Mouse (Mus musculus): ENCODE measurements around the gene Ccnd1. TPM values are rescaled to one million over a fixed set of nuclear protein-coding genes. Genes with fewer than 3 reads are reported as not detected.

Gene Ccnd1
- polyA plus RNA-seq (2014; fragmentation: Nextera tagmentation; extraction: Ambion mirVana): 185 and 200 TPM in 2 replicates

GRCm38 (mm10) chr7:144939344-144940002 is at the start of gene Ccnd1:
Ccnd1 (minus strand) TSS chr7:144939925.
- peak within 1 kb of the TSS; percentile 66 for H3K4me3 ChIP-seq (ENCODE audit: low read depth, low read length)
- peaks cover 14% of the 10 kb centered on the region for H3K27me3 ChIP-seq (ENCODE audit: control insufficient read depth, insufficient read depth, low read length)
- peaks cover 8% of the 10 kb centered on the region for H3K36me3 ChIP-seq (ENCODE audit: control insufficient read depth, insufficient read depth, low read length)
- ATAC-seq (ENCODE audit: low FRiP score): peak; percentile 72
- H3K9ac ChIP-seq (ENCODE audit: low read depth, low read length): peak within 1 kb of the TSS; percentile 81
- peaks cover 25% of the 10 kb centered on the region for H3K4me1 ChIP-seq (replicated peaks; ENCODE audit: control insufficient read depth, insufficient read depth, low read length)
- peak within 1 kb of the TSS; percentile 91 for H3K4me2 ChIP-seq (replicated peaks; ENCODE audit: low read depth, low read length)
- no peaks in the 10 kb centered on the region for H3K9me3 ChIP-seq (ENCODE audit: control insufficient read depth, low read length)
- WGBS: under 1% methylated on average over 37 of the region's 45 CpGs
- peak within 1 kb of the TSS; percentile 85 for H3K27ac ChIP-seq (ENCODE audit: low read depth, low read length)
- DNase-seq (ENCODE audit: low spot score): peak; percentile 80

GRCm38 (mm10) chr7:144988856-144989255 is 49.1 kb upstream of the Ccnd1 start:
- H3K27ac ChIP-seq (ENCODE audit: low read depth, low read length): no peak overlapping the region
- DNase-seq (ENCODE audit: low spot score) (no peak), ATAC-seq (ENCODE audit: low FRiP score) (no peak)
- no peak overlapping the region for H3K4me2 ChIP-seq (replicated peaks; ENCODE audit: low read depth, low read length)
- H3K36me3 ChIP-seq (ENCODE audit: control insufficient read depth, insufficient read depth, low read length): no peaks in the 10 kb centered on the region
- no peak overlapping the region for H3K9ac ChIP-seq (ENCODE audit: low read depth, low read length)
- H3K4me1 ChIP-seq (replicated peaks; ENCODE audit: control insufficient read depth, insufficient read depth, low read length): no peaks in the 10 kb centered on the region
- no peaks in the 10 kb centered on the region for H3K27me3 ChIP-seq (ENCODE audit: control insufficient read depth, insufficient read depth, low read length)
- H3K9me3 ChIP-seq (ENCODE audit: control insufficient read depth, low read length): no peaks in the 10 kb centered on the region
- WGBS: 73% methylated on average over 3 of the region's 3 CpGs
- H3K4me3 ChIP-seq (ENCODE audit: low read depth, low read length): no peak overlapping the region

- no peak for ATAC-seq (ENCODE audit: low FRiP score)
- no peak for DNase-seq (ENCODE audit: low spot score)
- Histone ChIP-seq H3K9ac (ENCODE audit: low read depth, low read length) (no peak overlapping the region), H3K9me3 (ENCODE audit: control insufficient read depth, low read length) (no peaks in the 10 kb centered on the region), H3K27ac (ENCODE audit: low read depth, low read length) (no peak overlapping the region), H3K4me1 (replicated peaks; ENCODE audit: control insufficient read depth, insufficient read depth, low read length) (no peaks in the 10 kb centered on the region), H3K27me3 (ENCODE audit: control insufficient read depth, insufficient read depth, low read length) (no peaks in the 10 kb centered on the region), H3K4me3 (ENCODE audit: low read depth, low read length) (no peak overlapping the region), H3K36me3 (ENCODE audit: control insufficient read depth, insufficient read depth, low read length) (no peaks in the 10 kb centered on the region), H3K4me2 (replicated peaks; ENCODE audit: low read depth, low read length) (no peak overlapping the region)
- 71% methylated on average over 1 of the region's 1 CpGs for WGBS
Measured at GRCm38 (mm10) chr7:144985100-144985499, 45.4 kb upstream of the Ccnd1 start.

- 87% methylated on average over 6 of the region's 6 CpGs for WGBS
Measured at GRCm38 (mm10) chr7:144982358-144983110, 42.8 kb upstream of the Ccnd1 start.

GRCm38 (mm10) chr7:144981426-144982079 is 41.8 kb upstream of the Ccnd1 start:
- DNase-seq (ENCODE audit: low spot score) (no peak), ATAC-seq (ENCODE audit: low FRiP score) (no peak)
- H3K27me3 ChIP-seq (ENCODE audit: control insufficient read depth, insufficient read depth, low read length): no peaks in the 10 kb centered on the region
- no peak overlapping the region for H3K27ac ChIP-seq (ENCODE audit: low read depth, low read length)
- no peaks in the 10 kb centered on the region for H3K36me3 ChIP-seq (ENCODE audit: control insufficient read depth, insufficient read depth, low read length)
- no peak overlapping the region for H3K4me2 ChIP-seq (replicated peaks; ENCODE audit: low read depth, low read length)
- H3K4me1 ChIP-seq (replicated peaks; ENCODE audit: control insufficient read depth, insufficient read depth, low read length): no peaks in the 10 kb centered on the region
- 81% methylated on average over 8 of the region's 8 CpGs for WGBS
- H3K9ac ChIP-seq (ENCODE audit: low read depth, low read length): no peak overlapping the region
- no peaks in the 10 kb centered on the region for H3K9me3 ChIP-seq (ENCODE audit: control insufficient read depth, low read length)
- no peak overlapping the region for H3K4me3 ChIP-seq (ENCODE audit: low read depth, low read length)

More at GRCm38 (mm10) chr7:144982358-144983110, 42.8 kb upstream of the Ccnd1 start:
- H3K9ac ChIP-seq (ENCODE audit: low read depth, low read length): no peak overlapping the region
- H3K4me2 ChIP-seq (replicated peaks; ENCODE audit: low read depth, low read length): no peak overlapping the region
- H3K4me1 ChIP-seq (replicated peaks; ENCODE audit: control insufficient read depth, insufficient read depth, low read length): no peaks in the 10 kb centered on the region
- no peaks in the 10 kb centered on the region for H3K9me3 ChIP-seq (ENCODE audit: control insufficient read depth, low read length)
- DNase-seq (ENCODE audit: low spot score) (no peak), ATAC-seq (ENCODE audit: low FRiP score) (no peak)
- H3K36me3 ChIP-seq (ENCODE audit: control insufficient read depth, insufficient read depth, low read length): no peaks in the 10 kb centered on the region
- H3K27me3 ChIP-seq (ENCODE audit: control insufficient read depth, insufficient read depth, low read length): no peaks in the 10 kb centered on the region
- H3K27ac ChIP-seq (ENCODE audit: low read depth, low read length): no peak overlapping the region
- no peak overlapping the region for H3K4me3 ChIP-seq (ENCODE audit: low read depth, low read length)

GRCm38 (mm10) chr7:144979814-144980213 is 40.1 kb upstream of the Ccnd1 start:
- H3K4me3 ChIP-seq (ENCODE audit: low read depth, low read length): no peak overlapping the region
- H3K36me3 ChIP-seq (ENCODE audit: control insufficient read depth, insufficient read depth, low read length): no peaks in the 10 kb centered on the region
- ATAC-seq (ENCODE audit: low FRiP score) (no peak), DNase-seq (ENCODE audit: low spot score) (no peak)
- no peak overlapping the region for H3K9ac ChIP-seq (ENCODE audit: low read depth, low read length)
- 80% methylated on average over 5 of the region's 5 CpGs for WGBS
- no peaks in the 10 kb centered on the region for H3K27me3 ChIP-seq (ENCODE audit: control insufficient read depth, insufficient read depth, low read length)
- H3K27ac ChIP-seq (ENCODE audit: low read depth, low read length): no peak overlapping the region
- H3K9me3 ChIP-seq (ENCODE audit: control insufficient read depth, low read length): no peaks in the 10 kb centered on the region
- H3K4me2 ChIP-seq (replicated peaks; ENCODE audit: low read depth, low read length): no peak overlapping the region
- no peaks in the 10 kb centered on the region for H3K4me1 ChIP-seq (replicated peaks; ENCODE audit: control insufficient read depth, insufficient read depth, low read length)

GRCm38 (mm10) chr7:144977121-144977520 is 37.4 kb upstream of the Ccnd1 start:
- Histone ChIP-seq H3K9me3 (ENCODE audit: control insufficient read depth, low read length) (no peaks in the 10 kb centered on the region), H3K27me3 (ENCODE audit: control insufficient read depth, insufficient read depth, low read length) (no peaks in the 10 kb centered on the region), H3K4me1 (replicated peaks; ENCODE audit: control insufficient read depth, insufficient read depth, low read length) (no peaks in the 10 kb centered on the region), H3K27ac (ENCODE audit: low read depth, low read length) (no peak overlapping the region), H3K36me3 (ENCODE audit: control insufficient read depth, insufficient read depth, low read length) (no peaks in the 10 kb centered on the region), H3K9ac (ENCODE audit: low read depth, low read length) (no peak overlapping the region), H3K4me2 (replicated peaks; ENCODE audit: low read depth, low read length) (no peak overlapping the region), H3K4me3 (ENCODE audit: low read depth, low read length) (no peak overlapping the region)
- WGBS: 79% methylated on average over 2 of the region's 2 CpGs
- ATAC-seq (ENCODE audit: low FRiP score): no peak
- no peak for DNase-seq (ENCODE audit: low spot score)

- no peak overlapping the region for H3K9ac ChIP-seq (ENCODE audit: low read depth, low read length)
- ATAC-seq (ENCODE audit: low FRiP score) (no peak), DNase-seq (ENCODE audit: low spot score) (no peak)
- H3K36me3 ChIP-seq (ENCODE audit: control insufficient read depth, insufficient read depth, low read length): no peaks in the 10 kb centered on the region
- WGBS: 76% methylated on average over 8 of the region's 8 CpGs
- H3K4me1 ChIP-seq (replicated peaks; ENCODE audit: control insufficient read depth, insufficient read depth, low read length): no peaks in the 10 kb centered on the region
- H3K9me3 ChIP-seq (ENCODE audit: control insufficient read depth, low read length): no peaks in the 10 kb centered on the region
- no peak overlapping the region for H3K27ac ChIP-seq (ENCODE audit: low read depth, low read length)
- no peaks in the 10 kb centered on the region for H3K27me3 ChIP-seq (ENCODE audit: control insufficient read depth, insufficient read depth, low read length)
- H3K4me2 ChIP-seq (replicated peaks; ENCODE audit: low read depth, low read length): no peak overlapping the region
- no peak overlapping the region for H3K4me3 ChIP-seq (ENCODE audit: low read depth, low read length)
Measured at GRCm38 (mm10) chr7:144973461-144973860, 33.7 kb upstream of the Ccnd1 start.
